Mouse (Mus musculus): ENCODE data around the gene Igf2bp1.

The Igf2bp1 gene

DNA sequence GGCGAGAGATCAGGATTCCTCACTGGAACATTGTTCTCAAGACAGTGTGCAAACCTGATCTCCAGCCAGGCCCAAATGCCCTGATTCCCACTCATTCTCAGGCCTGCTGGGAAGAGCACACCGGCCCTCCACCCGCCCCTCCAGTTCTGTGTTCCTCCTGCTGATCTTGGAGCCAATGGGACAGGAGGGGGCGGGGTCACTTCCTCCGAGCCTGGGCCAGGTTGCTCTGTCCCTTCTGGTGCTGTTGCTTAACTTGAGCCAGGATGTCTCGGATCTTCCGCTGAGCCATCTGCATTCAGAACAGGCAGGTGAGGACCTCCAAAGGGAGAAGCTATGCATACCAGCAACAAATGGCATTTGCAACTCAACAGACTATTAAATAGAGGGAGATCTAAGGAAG lies 42.4 kb downstream of the Igf2bp1 start:
- WGBS, result 85% methylated on average over 7 of the region's 7 CpGs

DNA sequence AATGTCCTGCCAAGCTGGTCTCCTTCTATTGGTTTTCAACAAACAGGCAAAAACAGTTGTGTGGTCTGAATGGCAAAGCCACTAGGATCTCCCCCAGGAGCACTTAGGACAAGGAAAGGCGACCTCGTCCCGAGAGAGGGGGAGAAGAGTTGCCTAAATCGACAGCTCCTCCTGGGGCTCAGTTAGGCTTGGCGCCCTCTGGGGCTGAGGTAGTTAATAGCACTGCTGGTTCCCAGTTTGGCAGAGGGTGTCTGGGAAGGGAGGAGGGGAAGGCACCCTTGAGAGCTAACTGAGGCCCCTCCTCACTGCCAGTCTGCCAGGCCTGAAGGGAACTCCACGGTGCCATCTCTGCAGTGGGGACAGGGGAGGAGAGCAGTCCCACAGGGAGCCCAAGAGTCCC lies 46.6 kb downstream of the Igf2bp1 start:
- WGBS, result 64% methylated on average over 6 of the region's 6 CpGs

DNA sequence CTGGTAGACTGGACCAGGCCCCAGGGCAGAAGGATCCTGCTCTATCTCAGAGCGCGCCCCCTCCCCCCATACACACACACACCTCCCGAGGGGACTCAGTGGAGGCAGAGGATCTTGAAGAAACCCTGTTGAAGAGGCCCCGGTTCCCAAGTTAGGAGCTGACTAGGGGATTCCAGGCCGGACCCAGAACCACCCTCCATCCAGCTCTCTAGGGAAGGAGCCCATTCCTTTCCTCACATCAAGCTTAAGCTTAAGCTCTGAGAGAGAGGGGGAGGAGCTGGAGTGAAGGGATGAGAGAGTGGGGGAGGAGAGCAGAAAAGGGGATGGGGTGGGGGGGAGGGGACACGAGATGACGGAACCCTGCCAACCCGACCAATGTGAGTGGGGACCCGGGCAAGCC lies 47.5 kb downstream of the Igf2bp1 start:
- WGBS, result 71% methylated on average over 9 of the region's 9 CpGs

DNA sequence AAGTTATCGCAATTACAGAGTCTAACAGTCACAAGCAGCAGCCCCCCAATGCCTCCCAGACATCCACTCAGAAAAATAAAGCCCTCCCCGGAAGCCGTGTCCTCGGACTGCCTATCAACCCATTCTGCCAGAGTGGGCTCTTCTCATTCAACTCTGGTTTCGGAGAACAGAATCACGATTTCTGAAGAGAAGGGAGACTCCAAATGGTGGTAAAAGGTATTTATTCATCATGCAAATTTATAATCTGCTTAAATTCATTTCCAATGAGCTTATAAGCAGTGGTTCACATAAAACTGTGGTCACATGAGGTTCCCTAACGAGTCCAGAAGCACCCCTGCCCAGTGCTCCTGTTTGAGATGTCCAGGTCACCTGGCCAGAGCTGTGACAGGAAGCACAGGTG lies 48.3 kb downstream of the Igf2bp1 start:
- 47% methylated on average over 7 of the region's 7 CpGs for WGBS

DNA sequence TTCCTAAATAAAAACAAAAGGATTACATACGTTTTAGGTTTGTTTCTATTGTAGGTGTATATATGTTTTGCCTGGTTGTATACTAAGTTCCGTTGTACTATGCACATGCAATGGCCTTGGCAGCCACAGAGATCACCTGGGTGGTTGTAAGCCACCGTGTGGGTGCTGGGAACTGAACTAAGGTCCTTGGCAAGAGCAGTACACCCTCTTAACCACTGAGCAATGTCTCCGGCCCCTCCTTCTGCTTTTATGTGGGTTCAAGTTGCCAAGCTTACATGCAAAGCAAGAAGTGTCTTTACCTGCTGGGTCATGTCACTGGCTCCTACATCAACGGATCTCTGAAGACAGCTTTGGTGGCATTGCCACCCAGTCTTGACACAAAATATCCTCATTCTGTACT lies 52.4 kb downstream of the Igf2bp1 start:
- WGBS, result 90% methylated on average over 5 of the region's 5 CpGs

DNA sequence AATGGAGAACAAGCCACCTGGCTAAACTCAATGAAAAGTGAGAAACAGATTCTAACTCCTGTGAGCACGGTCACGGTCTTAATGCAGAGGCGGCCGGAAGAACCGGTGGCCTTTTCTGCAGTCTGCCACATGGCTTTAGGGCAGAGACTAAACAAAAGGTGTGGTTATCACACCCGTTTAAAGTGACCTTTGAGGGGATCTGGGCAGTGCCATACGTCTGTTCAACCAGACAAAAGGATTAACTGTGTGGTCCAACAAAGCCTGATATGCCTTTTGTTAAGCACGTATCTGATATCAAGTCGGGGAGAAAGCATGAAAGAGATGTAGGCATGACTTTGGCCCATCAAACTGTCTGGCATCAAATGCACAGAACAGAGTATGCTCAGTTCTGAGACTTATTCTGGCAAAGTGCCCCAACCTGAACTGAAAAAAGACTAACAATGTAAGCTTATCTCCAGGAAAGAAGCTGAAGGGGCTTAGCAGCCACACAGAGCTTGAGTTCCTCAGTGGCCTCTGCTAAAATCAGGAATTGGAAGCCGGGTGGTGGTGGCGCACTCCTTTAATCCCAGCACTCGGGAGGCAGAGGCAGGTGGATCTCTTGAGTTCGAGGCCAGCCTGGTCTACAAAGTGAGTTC lies 59.8 kb downstream of the Igf2bp1 start:
- 76% methylated on average over 13 of the region's 13 CpGs for WGBS

DNA sequence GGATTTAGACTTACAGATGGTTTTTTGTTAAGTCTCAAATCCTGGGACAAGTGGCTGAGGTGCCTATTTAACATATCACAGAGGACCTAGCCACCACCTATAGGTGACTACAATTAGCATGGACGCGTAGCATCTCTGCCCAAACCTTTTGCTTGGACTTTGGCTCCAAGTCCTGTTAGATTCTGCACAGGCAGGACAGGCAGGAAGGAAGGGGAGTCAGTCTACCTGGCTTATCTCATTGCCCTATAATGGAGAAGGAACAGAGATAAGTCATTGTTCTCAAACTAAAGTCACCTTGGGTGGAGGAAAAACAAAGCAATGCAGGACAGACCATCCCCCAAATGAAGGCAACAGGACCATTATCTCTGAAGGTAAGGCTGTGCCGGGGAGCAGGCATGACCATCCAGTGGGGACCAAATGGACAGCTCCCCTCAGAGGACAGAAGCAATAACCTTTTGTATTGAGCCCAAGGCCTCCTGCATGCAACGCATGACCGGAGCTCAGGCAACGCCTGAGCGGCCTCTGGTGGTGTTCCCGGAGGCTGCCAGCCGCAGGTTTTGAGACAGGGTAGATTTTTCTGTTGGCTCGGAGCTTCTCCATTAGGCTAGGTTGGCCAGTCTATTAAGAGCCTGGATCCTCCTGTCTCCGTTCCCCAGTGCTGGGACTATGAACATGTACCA lies 65.8 kb downstream of the Igf2bp1 start:
- WGBS, result 49% methylated on average over 11 of the region's 11 CpGs

DNA sequence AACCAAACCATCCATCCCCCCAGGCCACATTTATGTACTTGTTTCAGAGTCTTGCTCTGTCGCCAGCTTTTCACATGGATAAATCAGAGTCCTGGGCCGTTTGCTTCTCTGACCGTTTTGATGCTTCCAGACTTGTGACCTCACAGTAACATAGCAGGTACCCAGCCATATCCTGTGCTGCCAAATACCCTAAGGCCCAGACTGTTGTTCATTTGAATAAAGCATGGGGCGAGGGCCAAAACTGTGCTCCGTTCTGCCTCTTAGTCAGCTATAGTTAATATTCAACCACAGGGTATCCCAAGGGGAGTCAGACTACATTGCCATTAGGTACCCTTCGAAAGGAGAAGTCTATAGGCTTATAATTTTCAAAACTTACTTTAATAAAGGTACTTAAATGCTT lies 69.3 kb downstream of the Igf2bp1 start:
- WGBS, result 73% methylated on average over 6 of the region's 6 CpGs

DNA sequence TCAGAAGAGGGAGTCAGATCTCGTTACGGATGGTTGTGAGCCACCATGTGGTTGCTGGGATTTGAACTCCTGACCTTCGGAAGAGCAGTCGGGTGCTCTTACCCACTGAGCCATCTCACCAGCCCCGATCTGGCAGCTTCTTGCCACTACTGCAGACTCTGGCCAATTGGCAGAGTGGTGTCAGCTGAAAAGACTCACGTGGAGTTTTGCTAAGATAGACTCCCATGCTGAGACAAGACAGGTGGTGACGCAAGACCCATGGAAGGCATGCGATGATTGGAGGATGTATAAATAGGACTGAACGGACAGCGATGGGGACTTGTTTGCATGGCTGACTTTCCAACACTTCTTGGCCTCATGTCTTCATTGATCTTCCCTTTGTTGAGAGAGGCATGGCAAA lies 73.6 kb downstream of the Igf2bp1 start:
- 93% methylated on average over 8 of the region's 10 CpGs for WGBS

DNA sequence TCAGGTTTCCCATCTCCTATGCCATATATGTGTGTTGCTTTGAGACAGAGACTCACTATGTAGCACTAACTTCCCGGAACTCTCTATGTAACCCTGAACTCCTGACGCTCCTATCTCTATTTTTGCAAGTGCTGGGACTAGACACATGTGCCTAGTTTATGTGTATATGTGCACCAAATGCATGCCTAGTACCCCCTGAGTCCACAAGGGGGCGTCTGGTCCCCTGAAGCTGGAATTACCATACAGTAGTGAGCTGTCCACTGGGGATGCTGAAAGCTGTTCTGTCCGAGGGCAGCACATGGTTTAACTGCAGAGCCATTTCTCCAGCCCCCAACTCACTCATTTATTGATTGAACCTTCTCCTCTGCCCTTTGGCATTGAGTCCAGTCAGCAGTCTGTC lies 79.3 kb downstream of the Igf2bp1 start:
- 78% methylated on average over 4 of the region's 4 CpGs for WGBS

DNA sequence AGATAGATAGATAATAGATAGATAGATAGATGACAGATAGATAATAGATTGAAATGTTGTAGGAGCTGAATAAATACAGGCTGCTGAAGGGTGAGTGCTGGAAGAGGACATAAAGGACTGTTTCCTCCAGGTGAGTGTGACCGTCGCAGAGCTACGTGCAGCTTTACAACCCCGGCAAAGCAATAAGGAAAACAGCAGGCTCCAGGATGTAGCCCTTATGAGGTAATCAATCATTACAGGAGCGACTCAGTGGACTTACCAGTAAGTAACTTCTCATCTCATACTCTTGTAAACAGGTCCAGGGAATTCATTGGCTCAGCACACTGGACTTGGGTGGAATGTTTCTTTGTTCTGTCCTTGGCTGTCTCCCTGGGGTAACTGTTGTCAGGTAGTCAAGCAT lies 79.8 kb downstream of the Igf2bp1 start:
- 97% methylated on average over 5 of the region's 5 CpGs for WGBS

DNA sequence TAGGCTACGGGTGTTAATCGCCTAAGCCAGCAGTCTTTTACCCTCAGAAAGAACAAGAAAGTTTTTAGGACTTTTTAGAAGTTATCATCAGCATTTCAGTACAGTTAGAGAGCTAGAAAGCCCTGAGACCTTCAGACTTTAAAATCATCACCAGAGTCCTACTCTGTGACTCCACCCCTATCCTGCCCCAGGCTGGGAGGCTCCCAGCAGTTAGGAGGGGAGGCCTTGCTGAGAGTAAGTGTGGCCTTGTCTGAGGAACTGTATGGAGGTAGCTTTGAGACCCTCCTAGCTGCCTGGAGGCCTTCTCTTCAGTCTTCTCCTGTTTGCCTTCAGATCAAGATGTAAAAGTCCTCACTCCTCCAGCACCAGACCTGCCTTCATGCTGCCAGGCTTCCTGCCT lies 81.5 kb downstream of the Igf2bp1 start:
- WGBS, result 64% methylated on average over 2 of the region's 2 CpGs

DNA sequence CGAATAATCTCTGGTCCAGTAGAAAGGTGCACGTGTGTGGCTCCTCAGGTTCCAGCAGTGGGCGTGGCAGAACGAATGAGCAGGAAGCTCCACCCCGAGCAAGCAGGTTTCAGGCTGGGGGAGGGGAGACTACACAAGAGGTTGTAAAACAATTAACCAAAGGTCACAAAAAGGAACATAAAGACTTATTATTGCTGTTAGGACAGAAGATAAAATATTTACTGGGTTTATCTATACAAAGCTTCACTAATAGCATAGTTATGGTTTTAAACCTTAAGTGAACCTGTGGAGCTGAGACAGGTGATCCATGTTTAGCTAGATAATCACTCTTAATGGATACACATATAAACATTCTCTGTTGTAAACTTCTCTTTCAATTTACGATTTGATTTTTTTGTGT lies 82.3 kb downstream of the Igf2bp1 start:
- WGBS, result 10% methylated on average over 4 of the region's 6 CpGs

DNA sequence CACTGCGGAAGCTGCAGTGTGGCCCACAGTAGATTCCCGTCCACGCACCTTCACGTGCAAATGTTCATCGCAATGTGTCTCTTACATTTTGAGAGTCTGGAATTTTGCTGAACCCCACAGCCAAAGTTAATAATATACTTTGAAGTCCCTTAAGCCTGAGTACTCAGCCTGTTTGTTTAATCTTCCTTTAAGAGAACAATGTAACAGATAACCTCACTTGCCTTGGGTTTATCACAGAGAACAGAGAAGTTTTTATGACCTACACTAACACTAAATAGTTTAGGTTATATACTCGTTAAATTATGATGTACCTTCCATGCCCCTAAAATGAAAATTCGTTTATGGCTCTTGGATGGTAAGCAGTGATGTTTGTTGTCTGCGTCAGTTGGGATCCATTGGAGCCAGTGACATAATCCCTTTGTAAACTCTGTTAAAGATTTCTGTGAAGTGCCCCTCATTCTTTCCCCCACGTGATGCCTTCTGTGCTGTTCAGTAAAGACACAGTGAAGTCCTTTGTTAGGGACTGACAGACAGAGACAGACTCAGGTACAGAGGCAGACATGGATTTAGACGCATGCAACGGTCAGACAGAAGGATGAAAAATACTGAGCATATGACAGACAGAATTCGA lies 83.6 kb downstream of the Igf2bp1 start:
- 68% methylated on average over 12 of the region's 12 CpGs for WGBS

DNA sequence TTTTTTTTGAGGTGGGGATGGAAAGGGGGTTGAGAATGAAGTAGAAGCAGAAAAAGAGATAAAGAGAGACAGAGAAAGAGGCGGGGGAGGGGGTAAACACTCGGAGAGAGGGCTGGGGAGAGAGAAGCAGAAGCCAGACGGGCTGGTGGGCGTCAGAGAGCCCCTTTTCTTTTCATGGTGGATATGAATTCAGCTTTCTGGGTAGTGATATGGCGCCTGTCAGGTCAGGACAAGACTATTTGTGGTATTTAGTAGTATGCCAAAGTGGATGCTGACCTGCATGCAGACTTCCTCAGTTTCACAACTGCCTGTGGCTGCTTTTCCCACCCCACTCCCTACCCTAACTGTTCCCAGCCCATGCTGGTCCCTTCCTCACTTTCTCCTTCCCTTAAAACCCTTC lies 89.3 kb downstream of the Igf2bp1 start:
- 10% methylated on average over 5 of the region's 5 CpGs for WGBS

DNA sequence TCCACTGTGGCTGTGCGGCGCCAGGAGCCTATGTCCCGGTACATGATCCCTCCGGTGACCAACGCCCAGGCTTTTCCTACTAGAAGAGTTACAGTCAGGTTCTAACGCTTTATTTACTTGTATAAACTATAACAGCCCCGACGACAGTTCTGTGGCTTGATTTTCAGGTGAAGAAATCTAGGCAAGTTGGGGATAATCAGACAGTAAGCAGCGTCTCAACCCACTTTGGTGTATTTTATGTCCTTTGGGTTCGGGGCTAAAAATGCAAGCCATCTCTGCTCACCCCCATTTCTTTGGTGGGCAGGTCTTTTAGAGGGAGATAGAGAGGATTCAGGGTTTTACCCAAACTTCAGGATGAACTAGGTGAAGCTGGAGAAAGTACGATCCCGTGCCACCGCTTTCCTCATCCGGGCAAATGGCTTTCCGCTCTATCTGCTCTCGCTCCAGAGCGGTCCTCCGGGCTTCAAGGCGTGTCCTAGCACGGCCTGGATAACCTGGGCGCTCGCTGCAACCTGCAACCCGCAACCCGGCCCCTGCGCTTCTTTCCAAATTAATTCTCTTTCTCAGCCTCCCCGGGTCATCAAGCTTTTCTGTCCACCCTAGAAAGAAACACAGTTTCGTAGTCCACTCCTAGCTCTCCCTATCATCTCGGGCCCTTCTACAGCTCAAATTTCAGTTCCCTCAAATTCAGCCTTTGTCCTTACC lies 90.6 kb downstream of the Igf2bp1 start:
- 2% methylated on average over 28 of the region's 28 CpGs for WGBS

DNA sequence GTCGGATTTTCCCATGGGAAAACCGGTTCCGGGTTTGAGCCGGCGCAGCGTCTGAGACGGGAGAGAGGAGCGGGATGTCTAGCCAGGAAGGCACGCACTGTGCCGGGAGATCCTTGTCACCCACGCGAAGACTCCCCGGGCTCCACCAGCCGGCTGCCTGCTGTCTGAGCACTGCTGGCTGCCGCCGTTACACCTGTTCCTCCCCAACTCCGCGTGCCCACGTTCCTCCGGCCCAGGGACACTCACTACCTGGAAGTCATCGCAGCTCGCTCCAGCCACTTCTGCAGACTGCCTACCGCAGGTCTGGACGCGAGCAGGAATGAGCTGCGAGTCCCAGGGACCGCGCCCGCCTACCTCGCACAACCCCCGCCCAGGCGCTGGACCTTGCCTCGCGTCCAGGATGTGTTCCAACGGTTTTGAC lies 91.2 kb downstream of the Igf2bp1 start, which contains the start of gene B4galnt2:
TSS of gene B4galnt2 (minus strand) at position 321 of the 421 bp plus-strand sequence.
- under 1% methylated on average over 35 of the region's 35 CpGs for WGBS

DNA sequence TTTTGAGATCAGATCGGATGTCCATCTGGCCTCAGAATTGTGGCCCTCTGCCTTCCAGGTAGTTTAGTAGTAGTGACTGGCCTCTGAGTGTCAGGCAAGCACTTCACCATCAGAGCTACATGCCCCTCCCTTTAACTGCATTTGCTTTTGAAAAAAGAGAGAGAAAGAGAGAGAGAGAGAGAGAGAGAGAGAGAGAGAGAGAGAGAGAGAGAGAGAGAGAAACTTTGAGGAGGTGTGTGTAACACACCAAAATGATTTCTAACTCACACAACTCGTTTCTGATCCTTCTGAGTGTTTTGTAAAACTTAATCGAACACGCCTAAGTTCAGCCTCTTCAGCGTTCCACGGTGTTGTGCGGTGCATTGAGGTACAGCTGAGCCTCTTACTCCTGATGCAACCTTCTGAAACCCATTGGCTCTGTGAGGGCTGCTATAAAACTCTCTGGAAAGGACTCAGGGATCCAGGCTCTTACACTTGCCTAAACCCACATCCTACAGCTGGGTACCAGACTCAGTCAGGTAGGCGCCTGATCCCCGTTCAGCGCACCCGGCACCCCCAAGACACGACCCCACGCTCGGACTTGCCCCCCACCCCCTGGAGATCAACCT lies 91.7 kb downstream of the Igf2bp1 start:
- 3% methylated on average over 14 of the region's 14 CpGs for WGBS

DNA sequence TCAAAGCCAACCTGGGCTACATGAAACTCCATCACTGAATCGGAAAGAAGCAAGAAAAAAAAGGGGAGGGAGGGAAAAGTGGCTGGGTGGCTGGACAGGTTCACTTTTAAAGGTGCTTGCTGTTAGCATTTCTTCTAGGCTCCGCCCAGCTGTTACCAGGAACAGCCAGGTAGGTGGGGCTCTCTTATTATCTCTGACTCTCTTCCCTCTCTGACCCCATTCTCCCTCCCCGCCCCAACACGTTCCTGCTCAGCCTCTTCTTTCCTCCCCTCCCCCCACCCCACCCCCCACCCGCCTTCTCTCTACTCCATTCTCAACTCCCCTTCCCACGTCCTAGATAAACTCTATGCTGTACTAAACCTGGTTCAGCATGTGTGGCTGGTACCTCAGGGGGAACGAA lies 94.2 kb downstream of the Igf2bp1 start:
- WGBS, result 31% methylated on average over 7 of the region's 7 CpGs

DNA sequence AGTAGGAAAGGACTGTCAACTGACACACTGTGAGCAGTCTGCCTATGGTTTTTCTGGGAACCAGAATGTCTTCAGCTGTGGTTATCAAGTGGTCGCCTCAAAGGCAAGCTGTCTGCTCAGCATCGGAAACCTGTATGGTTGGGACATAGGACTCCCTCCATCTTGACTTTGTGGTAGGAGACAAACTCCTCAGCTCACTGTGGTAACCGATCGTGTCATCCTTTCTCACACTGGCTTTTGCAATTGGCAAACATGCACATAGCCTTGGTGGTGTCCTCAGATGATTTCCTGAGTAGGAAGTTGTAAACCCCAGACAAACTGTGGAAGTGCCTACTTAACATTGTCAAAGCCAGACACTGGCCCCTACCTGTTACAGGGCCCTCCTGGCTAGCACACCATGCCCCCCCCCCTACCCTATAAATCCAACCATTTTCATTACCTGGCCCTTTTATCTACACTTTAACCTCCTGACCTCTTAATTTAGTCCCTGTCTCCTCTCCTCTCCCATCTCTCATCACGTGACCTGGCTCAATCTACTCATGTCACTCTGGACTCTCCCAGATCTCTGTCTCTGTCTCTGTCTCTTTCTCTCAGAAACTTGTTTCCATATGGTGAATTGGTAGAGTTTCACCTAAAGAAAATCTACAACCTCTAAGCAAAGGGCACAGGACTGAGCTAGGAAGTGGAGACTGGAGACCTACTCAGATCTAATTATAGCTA lies 97.8 kb downstream of the Igf2bp1 start:
- WGBS, result 89% methylated on average over 5 of the region's 5 CpGs

All from cerebral cortex, adult 2 months (tissue).